Mouse (Mus musculus) hindbrain, embryonic 13.5 days (tissue): ENCODE measurements around the gene Igf2. TPM values are rescaled to one million over a fixed set of nuclear protein-coding genes. Genes with fewer than 3 reads are reported as not detected.

Experiments
- ATAC-seq: fragments of 200-750 bp; cut with Nextera tagmentation; 2 replicates; pipeline ENCODE4 v1.8.0; 2017; ENCODE audit warnings: moderate TSS enrichment; ENCODE audit not compliant: low FRiP score
- H3K27ac ChIP-seq: fragments of 300-500 bp; sonication (generic); 2 replicates; pipeline ENCODE4 v1.5.1; 2015; ENCODE audit warnings: inconsistent platforms, mild to moderate bottlenecking, moderate library complexity
- H3K27me3 ChIP-seq: fragments of 300-500 bp; sonication (generic); 2 replicates; pipeline ENCODE4 v1.6.1; 2015; ENCODE audit warnings: mild to moderate bottlenecking, inconsistent platforms
- H3K36me3 ChIP-seq: fragments of 300-500 bp; sonication (generic); 2 replicates; pipeline ENCODE4 v1.6.1; 2015; ENCODE audit warnings: mild to moderate bottlenecking, inconsistent platforms
- H3K4me1 ChIP-seq: fragments of 300-500 bp; sonication (generic); replicated peaks from 2 replicates; pipeline ENCODE4 v1.6.1; 2015; ENCODE audit warnings: inconsistent platforms
- H3K4me2 ChIP-seq: fragments of 300-500 bp; sonication (generic); 2 replicates; pipeline ENCODE4 v1.6.1; 2015; ENCODE audit warnings: inconsistent platforms, mild to moderate bottlenecking, moderate library complexity
- H3K4me3 ChIP-seq: fragments of 300-500 bp; sonication (generic); 2 replicates; pipeline ENCODE4 v1.5.1; 2015; ENCODE audit warnings: mild to moderate bottlenecking, inconsistent platforms
- H3K9ac ChIP-seq: fragments of 300-500 bp; sonication (generic); 2 replicates; pipeline ENCODE4 v1.6.1; 2015; ENCODE audit warnings: mild to moderate bottlenecking, inconsistent platforms
- H3K9me3 ChIP-seq: fragments of 300-500 bp; sonication (generic); 2 replicates; pipeline ENCODE4 v1.6.1; 2016; ENCODE audit warnings: inconsistent platforms
- WGBS: fragments of 180-500 bp; shearing (Covaris S2); methylation state at CpG from one replicate; pipeline ENCODE4 v1.1.7; 2015; 5-methylcytosine and 5-hydroxymethylcytosine counted together
- polyA plus RNA-seq: library from polyadenylated mRNA; unstranded; fragments of >200 nt; fragmentation: Nextera tagmentation; extraction: Ambion mirVana; gene quantifications from 2 replicates; pipeline ENCODE4 v1.2.1, GENCODE M21; 2015

Igf2 gene
- 179 and 205 TPM in 2 replicates for polyA plus RNA-seq

DNA sequence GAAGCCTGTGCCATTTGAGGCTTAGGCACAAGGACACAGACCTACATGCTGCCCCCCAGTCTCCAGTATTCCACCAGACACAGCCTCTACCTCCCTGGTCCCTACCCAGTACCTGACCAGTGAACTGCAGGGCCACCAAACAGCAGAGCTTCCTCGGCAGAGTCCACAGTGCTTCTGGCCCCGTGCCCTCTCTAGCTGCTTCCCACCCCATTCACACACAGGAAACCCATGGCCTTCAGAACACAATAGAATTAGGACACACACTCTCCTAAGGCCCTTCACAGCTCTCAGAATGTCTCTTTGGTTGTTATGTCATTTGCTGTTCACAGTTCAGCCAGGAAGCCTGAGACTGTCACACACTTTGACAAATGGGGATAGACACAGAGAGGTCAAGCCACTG is at the start of gene Igf2:
TSS of gene Igf2 (minus strand) at position 158 of the 400 bp plus-strand sequence.
- no peak for ATAC-seq
- H3K4me3 ChIP-seq, result no peak within 1 kb of the TSS
- H3K27me3 ChIP-seq, result peaks cover 61% of the 10 kb centered on the region
- H3K27ac ChIP-seq, result no peak within 1 kb of the TSS
- no peaks in the 10 kb centered on the region for H3K36me3 ChIP-seq
- H3K4me1 ChIP-seq, result 0 out of 2 replicates have a peak, but pooled peaks cover 6% of the 10 kb centered on the region
- 58% methylated on average over 2 of the region's 2 CpGs for WGBS
- H3K4me2 ChIP-seq, result no peak within 1 kb of the TSS
- no peak within 1 kb of the TSS; the same call in 1 of the 2 replicates for H3K9ac ChIP-seq
- H3K9me3 ChIP-seq, result peaks cover 10% of the 10 kb centered on the region; the same call in 1 of the 2 replicates

GRCm38 (mm10) chr7:142714783-142715498 is 48.3 kb upstream of the Igf2 start:
- ATAC-seq, result 0 out of 2 replicates have a peak, but pooled peaks have one; percentile 43
- WGBS, result 10% methylated on average over 8 of the region's 8 CpGs
- Histone ChIP-seq H3K27ac (peak overlapping the region; percentile 71; the same call in 1 of the 2 replicates), H3K36me3 (no peaks in the 10 kb centered on the region), H3K4me3 (peak overlapping the region; percentile 35), H3K4me2 (peak overlapping the region; percentile 59), H3K4me1 (0 out of 2 replicates have a peak, but pooled peaks cover 4% of the 10 kb centered on the region), H3K9me3 (no peaks in the 10 kb centered on the region), H3K27me3 (no peaks in the 10 kb centered on the region), H3K9ac (peak overlapping the region; percentile 75)

GRCm38 (mm10) chr7:142706873-142707272 is 40.3 kb upstream of the Igf2 start:
- Histone ChIP-seq H3K4me1 (no peaks in the 10 kb centered on the region), H3K36me3 (no peaks in the 10 kb centered on the region), H3K4me2 (no peak overlapping the region), H3K27ac (no peak overlapping the region), H3K9me3 (no peaks in the 10 kb centered on the region), H3K9ac (no peak overlapping the region), H3K27me3 (no peaks in the 10 kb centered on the region), H3K4me3 (no peak overlapping the region)
- no peak for ATAC-seq
- 72% methylated on average over 2 of the region's 2 CpGs for WGBS

DNA sequence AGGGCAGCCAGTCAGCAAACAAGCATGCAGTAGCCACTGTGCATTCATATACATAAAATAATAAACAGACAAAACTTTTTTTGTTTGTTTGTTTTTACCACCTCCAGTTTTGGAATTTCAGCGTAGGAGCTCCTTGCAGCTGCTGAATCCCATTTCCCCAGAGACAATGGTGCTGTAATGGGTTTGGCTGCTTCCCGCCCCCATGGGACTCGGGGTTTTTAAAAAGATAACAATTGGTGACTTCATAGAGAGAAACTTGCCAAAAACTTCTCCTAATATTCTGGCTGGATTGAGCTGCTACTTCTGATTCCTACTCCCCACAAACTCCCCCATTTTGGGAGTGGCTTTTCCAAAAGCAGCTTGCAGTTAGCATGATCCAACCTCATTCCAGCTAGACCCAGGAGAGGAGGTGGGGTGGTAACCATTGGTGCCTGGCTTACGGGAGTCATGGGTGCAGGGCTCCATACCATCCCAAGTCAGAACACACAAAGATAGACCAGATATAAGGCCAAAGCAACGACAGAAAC is 32.8 kb upstream of the Igf2 start:
- no peaks in the 10 kb centered on the region for H3K27me3 ChIP-seq
- H3K9ac ChIP-seq, result no peak overlapping the region
- 67% methylated on average over 5 of the region's 5 CpGs for WGBS
- H3K9me3 ChIP-seq, result no peaks in the 10 kb centered on the region
- H3K4me3 ChIP-seq, result no peak overlapping the region
- H3K4me2 ChIP-seq, result no peak overlapping the region
- no peak for ATAC-seq
- no peaks in the 10 kb centered on the region for H3K36me3 ChIP-seq
- no peak overlapping the region for H3K27ac ChIP-seq
- H3K4me1 ChIP-seq, result no peaks in the 10 kb centered on the region

- Histone ChIP-seq H3K4me2 (no peak overlapping the region), H3K27ac (no peak overlapping the region), H3K9ac (no peak overlapping the region), H3K4me1 (no peaks in the 10 kb centered on the region), H3K36me3 (no peaks in the 10 kb centered on the region), H3K27me3 (no peaks in the 10 kb centered on the region), H3K9me3 (no peaks in the 10 kb centered on the region), H3K4me3 (no peak overlapping the region)
- WGBS, result 88% methylated on average over 3 of the region's 3 CpGs
- no peak for ATAC-seq
Observed at GRCm38 (mm10) chr7:142678611-142679010, 12.0 kb upstream of the Igf2 start.

DNA sequence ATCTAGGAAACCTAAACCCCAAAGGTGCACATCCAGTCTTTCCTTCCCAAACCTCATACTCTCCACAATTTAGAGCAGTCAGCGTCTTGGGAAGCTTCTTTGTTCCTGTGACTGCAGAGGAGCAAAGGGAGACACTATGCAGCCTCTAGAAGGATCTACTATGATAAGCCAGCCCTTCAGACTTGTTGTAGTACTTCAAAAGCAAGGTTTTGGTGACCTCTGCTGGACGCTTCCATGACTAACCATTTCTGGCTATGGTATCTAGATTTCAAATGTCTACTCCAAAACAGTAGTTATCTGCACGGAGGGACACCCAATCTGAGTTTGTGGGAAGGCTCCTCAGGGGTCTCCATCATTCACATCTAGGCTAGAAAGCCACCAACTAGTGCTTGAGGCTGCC is 9.0 kb upstream of the Igf2 start:
- no peaks in the 10 kb centered on the region for H3K4me1 ChIP-seq
- no peak for ATAC-seq
- no peaks in the 10 kb centered on the region for H3K36me3 ChIP-seq
- 15% methylated on average over 3 of the region's 3 CpGs for WGBS
- H3K9me3 ChIP-seq, result no peaks in the 10 kb centered on the region
- H3K9ac ChIP-seq, result no peak overlapping the region
- no peak overlapping the region for H3K4me2 ChIP-seq
- no peaks in the 10 kb centered on the region for H3K27me3 ChIP-seq
- H3K4me3 ChIP-seq, result no peak overlapping the region
- no peak overlapping the region for H3K27ac ChIP-seq

GRCm38 (mm10) chr7:142675141-142675540 is 8.5 kb upstream of the Igf2 start:
- Histone ChIP-seq H3K36me3 (no peaks in the 10 kb centered on the region), H3K4me2 (no peak overlapping the region), H3K27ac (no peak overlapping the region), H3K9ac (no peak overlapping the region), H3K9me3 (peaks cover 4% of the 10 kb centered on the region; the same call in 1 of the 2 replicates), H3K27me3 (no peaks in the 10 kb centered on the region), H3K4me3 (no peak overlapping the region), H3K4me1 (no peaks in the 10 kb centered on the region)
- WGBS, result 70% methylated on average over 6 of the region's 6 CpGs
- ATAC-seq, result no peak

GRCm38 (mm10) chr7:142672120-142672519 is 5.5 kb upstream of the Igf2 start:
- H3K4me3 ChIP-seq, result no peak overlapping the region
- 9% methylated on average over 4 of the region's 4 CpGs for WGBS
- peaks cover 7% of the 10 kb centered on the region for H3K27me3 ChIP-seq
- no peaks in the 10 kb centered on the region for H3K36me3 ChIP-seq
- H3K9me3 ChIP-seq, result peaks cover 10% of the 10 kb centered on the region; the same call in 1 of the 2 replicates
- no peaks in the 10 kb centered on the region for H3K4me1 ChIP-seq
- no peak overlapping the region for H3K9ac ChIP-seq
- ATAC-seq, result no peak
- no peak overlapping the region for H3K27ac ChIP-seq
- H3K4me2 ChIP-seq, result no peak overlapping the region

DNA sequence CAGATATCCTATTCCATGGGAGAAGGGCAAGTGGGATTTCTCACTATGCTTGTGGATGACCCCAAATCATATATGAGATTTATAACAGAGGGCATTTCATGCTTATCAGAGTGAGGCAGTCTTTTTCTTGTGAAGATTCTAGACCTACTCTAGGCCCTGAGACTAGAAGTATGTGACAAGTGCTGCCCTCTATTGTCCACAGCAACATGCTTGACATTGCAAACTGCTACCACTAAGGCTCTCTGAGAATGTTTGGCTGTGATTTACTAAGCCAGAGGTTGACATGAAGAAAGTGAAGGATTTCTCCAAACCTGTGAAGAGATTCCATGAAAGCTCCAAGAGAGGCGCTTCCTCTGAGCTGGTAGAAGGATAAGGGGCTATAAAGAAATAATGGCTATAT is 4.5 kb upstream of the Igf2 start:
- no peak for ATAC-seq
- Histone ChIP-seq H3K4me3 (no peak overlapping the region), H3K4me1 (no peaks in the 10 kb centered on the region), H3K9me3 (peaks cover 10% of the 10 kb centered on the region; the same call in 1 of the 2 replicates), H3K27me3 (peaks cover 17% of the 10 kb centered on the region), H3K36me3 (no peaks in the 10 kb centered on the region), H3K9ac (no peak overlapping the region), H3K27ac (no peak overlapping the region), H3K4me2 (no peak overlapping the region)
- 92% methylated on average over 1 of the region's 1 CpGs for WGBS

- Histone ChIP-seq H3K36me3 (no peaks in the 10 kb centered on the region), H3K4me1 (no peaks in the 10 kb centered on the region), H3K9ac (no peak within 1 kb of the TSS), H3K4me2 (no peak within 1 kb of the TSS), H3K27ac (no peak within 1 kb of the TSS), H3K4me3 (no peak within 1 kb of the TSS), H3K9me3 (peaks cover 10% of the 10 kb centered on the region; the same call in 1 of the 2 replicates), H3K27me3 (peaks cover 28% of the 10 kb centered on the region)
- 84% methylated on average over 23 of the region's 23 CpGs for WGBS
- ATAC-seq, result no peak
Observed at GRCm38 (mm10) chr7:142669751-142670625, 3.4 kb upstream of the Igf2 start, which contains the start of gene Gm49394. TSS of gene Gm49394 (minus strand) at chr7:142669942.

DNA sequence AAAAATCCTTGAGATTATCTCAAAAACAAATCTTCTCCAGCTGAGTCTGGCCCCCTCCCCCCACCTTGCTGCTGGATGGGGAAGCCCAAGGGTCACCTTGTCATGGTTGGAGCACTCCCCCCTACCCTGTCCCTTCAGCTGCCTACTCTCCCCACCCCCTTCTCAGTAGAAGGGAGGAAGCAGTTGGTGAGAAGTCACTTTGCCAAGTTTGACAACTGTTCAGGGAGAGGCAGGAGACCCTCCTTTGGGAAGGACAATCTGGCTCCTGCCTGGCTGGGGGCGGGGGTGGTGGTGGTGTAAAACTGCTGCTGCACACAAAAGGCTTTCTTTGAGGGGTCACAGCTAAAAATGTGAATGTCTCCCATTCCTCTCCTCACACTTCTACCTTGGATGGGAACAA is 1.7 kb upstream of the Igf2 start:
- H3K4me1 ChIP-seq, result 0 out of 2 replicates have a peak, but pooled peaks cover 6% of the 10 kb centered on the region
- peaks cover 10% of the 10 kb centered on the region; the same call in 1 of the 2 replicates for H3K9me3 ChIP-seq
- H3K4me3 ChIP-seq, result no peak overlapping the region
- H3K4me2 ChIP-seq, result no peak overlapping the region
- ATAC-seq, result no peak
- H3K27me3 ChIP-seq, result peaks cover 45% of the 10 kb centered on the region
- H3K9ac ChIP-seq, result no peak overlapping the region
- 95% methylated on average over 1 of the region's 1 CpGs for WGBS
- no peak overlapping the region for H3K27ac ChIP-seq
- H3K36me3 ChIP-seq, result no peaks in the 10 kb centered on the region

DNA sequence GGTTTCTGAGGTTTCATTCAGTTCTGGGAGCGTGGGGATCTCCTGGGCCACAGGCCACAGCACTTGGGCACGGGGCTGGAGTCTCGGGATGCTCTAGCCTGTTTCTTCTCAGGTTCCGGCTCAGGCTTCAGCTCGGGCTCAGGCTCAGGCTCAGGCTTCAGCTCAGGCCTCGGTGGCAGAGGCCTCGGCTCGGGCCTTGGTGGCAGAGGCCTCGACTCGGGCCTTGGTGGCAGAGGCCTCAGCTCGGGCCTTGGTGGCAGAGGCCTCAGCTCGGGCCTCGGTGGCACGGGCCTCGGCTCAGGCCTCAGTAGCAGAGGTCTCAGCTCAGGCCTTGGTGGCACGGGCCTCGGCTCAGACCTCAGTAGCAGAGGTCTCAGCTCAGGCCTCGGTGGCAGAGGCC is 905 bp upstream of the Igf2 start:
- peaks cover 53% of the 10 kb centered on the region for H3K27me3 ChIP-seq
- no peak overlapping the region for H3K4me3 ChIP-seq
- no peaks in the 10 kb centered on the region for H3K36me3 ChIP-seq
- WGBS, result 94% methylated on average over 18 of the region's 18 CpGs
- ATAC-seq, result no peak
- H3K9ac ChIP-seq, result no peak overlapping the region; the same call in 1 of the 2 replicates
- no peak overlapping the region for H3K27ac ChIP-seq
- no peak overlapping the region for H3K4me2 ChIP-seq
- H3K9me3 ChIP-seq, result peaks cover 10% of the 10 kb centered on the region; the same call in 1 of the 2 replicates
- 0 out of 2 replicates have a peak, but pooled peaks cover 6% of the 10 kb centered on the region for H3K4me1 ChIP-seq
